Mouse (Mus musculus): ENCODE results near the gene Slc35a1. TPM values are rescaled to one million over a fixed set of nuclear protein-coding genes. Genes with fewer than 3 reads are reported as not detected.

Gene Slc35a1
- total RNA-seq, 2 experiments from 2014 or later = 8.6 to 10.3 TPM

GRCm38 (mm10) chr4:34659012-34659411 lies 28.2 kb downstream of the Slc35a1 start:
- intact Hi-C loops (cut with DNase I) = no loop called here
- no peak for DNase-seq

GRCm38 (mm10) chr4:34656101-34656500 lies 31.1 kb downstream of the Slc35a1 start:
- DNase-seq = no peak
- intact Hi-C loops (cut with DNase I) = no loop called here

- intact Hi-C loops (cut with DNase I) = no loop called here
- no peak for DNase-seq
Observed at GRCm38 (mm10) chr4:34653179-34653578, 34.1 kb downstream of the Slc35a1 start.

- intact Hi-C loops (cut with DNase I) = no loop called here
- DNase-seq = no peak
Observed at GRCm38 (mm10) chr4:34644779-34645178, 42.5 kb downstream of the Slc35a1 start.

- intact Hi-C loops (cut with DNase I) = no loop called here
- no peak for DNase-seq
Observed at GRCm38 (mm10) chr4:34640731-34641130, 46.5 kb downstream of the Slc35a1 start.

GRCm38 (mm10) chr4:34639745-34640364 lies 47.4 kb downstream of the Slc35a1 start:
- DNase-seq = no peak
- intact Hi-C loops (cut with DNase I) = no loop called here

GRCm38 (mm10) chr4:34637851-34638250 lies 49.4 kb downstream of the Slc35a1 start:
- DNase-seq = no peak

GRCm38 (mm10) chr4:34637386-34637785 lies 49.9 kb downstream of the Slc35a1 start:
- DNase-seq = no peak
- intact Hi-C loops (cut with DNase I) = no loop called here

More at GRCm38 (mm10) chr4:34637851-34638250, 49.4 kb downstream of the Slc35a1 start:
- intact Hi-C loops (cut with DNase I) = no loop called here

- no peak for DNase-seq
- intact Hi-C loops (cut with DNase I) = no loop called here
Observed at GRCm38 (mm10) chr4:34636036-34636435, 51.2 kb downstream of the Slc35a1 start.

GRCm38 (mm10) chr4:34634129-34634528 lies 53.1 kb downstream of the Slc35a1 start:
- intact Hi-C loops (cut with DNase I) = no loop called here

GRCm38 (mm10) chr4:34629956-34630355 lies 57.3 kb downstream of the Slc35a1 start:
- DNase-seq = no peak
- intact Hi-C loops (cut with DNase I) = no loop called here

More at GRCm38 (mm10) chr4:34634129-34634528, 53.1 kb downstream of the Slc35a1 start:
- no peak for DNase-seq

- no peak for DNase-seq
- intact Hi-C loops (cut with DNase I) = no loop called here
Observed at GRCm38 (mm10) chr4:34626401-34626800, 60.8 kb downstream of the Slc35a1 start.

GRCm38 (mm10) chr4:34625556-34625955 lies 61.7 kb downstream of the Slc35a1 start:
- intact Hi-C loops (cut with DNase I) = no loop called here
- DNase-seq = no peak

GRCm38 (mm10) chr4:34616146-34616545 lies 71.1 kb downstream of the Slc35a1 start:
- DNase-seq = no peak
- intact Hi-C loops (cut with DNase I) = loop anchor here (10.0 kb wide), 1 partner anchor 159 kb away; the partner anchor contains the start of gene Smim8

GRCm38 (mm10) chr4:34615303-34615702 lies 71.9 kb downstream of the Slc35a1 start:
- intact Hi-C loops (cut with DNase I) = loop anchor here (10.0 kb wide), 1 partner anchor 159 kb away; the partner anchor contains the start of gene Smim8
- no peak for DNase-seq

GRCm38 (mm10) chr4:34614630-34615094 lies 72.6 kb downstream of the Slc35a1 start, which contains the start of the genes Orc3 and Rars2:
Gene Orc3 (minus strand): TSS chr4:34614944.
Gene Rars2 (plus strand): TSS chr4:34614957.
- intact Hi-C loops (cut with DNase I) = loop anchor here (10.0 kb wide), 1 partner anchor 160 kb away; the partner anchor contains the start of gene Smim8
- DNase-seq = peak; percentile 85 to 87

GRCm38 (mm10) chr4:34613571-34614145 lies 73.6 kb downstream of the Slc35a1 start:
- DNase-seq = no peak
- intact Hi-C loops (cut with DNase I) = loop anchor here (10.0 kb wide), 1 partner anchor 161 kb away; the partner anchor contains the start of gene Smim8

Other genes with a start within 250 kb of the Slc35a1 start
- gene Akirin2, start 136.5 kb downstream of the Slc35a1 start, total RNA-seq (2021) = 10 to 100 TPM; 33.4 to 42.6 TPM
- 10 to 100 TPM; 32.7 to 36.2 TPM for gene Orc3, start 72.5 kb downstream of the Slc35a1 start, total RNA-seq (2021)
- gene Rars2, start 72.5 kb downstream of the Slc35a1 start, total RNA-seq (2021) = 10 to 100 TPM; 15.2 to 18.2 TPM
- gene Cfap206, start 42.8 kb upstream of the Slc35a1 start, total RNA-seq (2021) = not detected
- gene Gm136, start 68.8 kb upstream of the Slc35a1 start, total RNA-seq (2021) = not detected
- 10 to 100 TPM; 22.9 to 25.2 TPM for gene Smim8, start 91.0 kb upstream of the Slc35a1 start, total RNA-seq (2021)
- gene Zfp292, start 195.5 kb upstream of the Slc35a1 start, total RNA-seq (2021) = 1 to 10 TPM; 5.6 to 8.0 TPM
- not detected for gene Cga, start 206.3 kb upstream of the Slc35a1 start, total RNA-seq (2021)